Mouse (Mus musculus) neural tube, embryonic 14.5 days (tissue): ENCODE measurements at regions not wholly inside any gene's neighbourhood (a gene's known extent, or its start where the extent isn't known, plus 50 kb on each side); places are given as distances from the start of the nearest gene placed in this dataset.

Experiments used
- ATAC-seq: fragments of 200-750 bp; cut with Nextera tagmentation; 2 replicates; pipeline ENCODE4 v1.8.0; 2017; ENCODE audit warnings: low read depth, mild to moderate bottlenecking, moderate TSS enrichment, moderate library complexity
- H3K27ac ChIP-seq: fragments of 300-500 bp; sonication (generic); 2 replicates; pipeline ENCODE4 v1.5.1; 2014; ENCODE audit warnings: low read depth, mild to moderate bottlenecking, control low read depth, low read length, moderate library complexity, mixed read lengths
- H3K27me3 ChIP-seq: fragments of 300-500 bp; sonication (generic); 2 replicates; pipeline ENCODE4 v1.6.1; 2014; ENCODE audit warnings: low read length; ENCODE audit not compliant: control insufficient read depth, insufficient read depth
- H3K36me3 ChIP-seq: fragments of 300-500 bp; sonication (generic); 2 replicates; pipeline ENCODE4 v1.6.1; 2014; ENCODE audit warnings: low read length, mixed read lengths; ENCODE audit not compliant: control insufficient read depth, insufficient read depth
- H3K4me1 ChIP-seq: fragments of 300-500 bp; sonication (generic); 2 replicates; pipeline ENCODE4 v1.6.1; 2014; ENCODE audit warnings: low read length; ENCODE audit not compliant: control insufficient read depth, insufficient read depth
- H3K4me2 ChIP-seq: fragments of 300-500 bp; sonication (generic); 2 replicates; pipeline ENCODE4 v1.6.1; 2014; ENCODE audit warnings: mild to moderate bottlenecking, low read depth, low read length, control low read depth
- H3K4me3 ChIP-seq: fragments of 300-500 bp; sonication (generic); 2 replicates; pipeline ENCODE4 v1.5.1; 2014; ENCODE audit warnings: low read depth, low read length, control low read depth, mixed read lengths
- H3K9ac ChIP-seq: fragments of 300-500 bp; sonication (generic); replicated peaks from 2 replicates; pipeline ENCODE4 v1.6.1; 2014; ENCODE audit warnings: low read depth, mild to moderate bottlenecking, control low read depth, low read length, mixed read lengths
- H3K9me3 ChIP-seq: fragments of 300-500 bp; sonication (generic); 2 replicates; pipeline ENCODE4 v1.6.1; 2016; ENCODE audit warnings: low read length; ENCODE audit not compliant: control insufficient read depth
- WGBS: fragments of 180-500 bp; shearing (Covaris S2); extraction: QIAGEN DNeasy Blood & Tissue Kit; methylation state at CpG from one replicate; pipeline ENCODE4 v1.1.7; 2014; 5-methylcytosine and 5-hydroxymethylcytosine counted together

GRCm38 (mm10) chr16:5538836-5539510, 283.2 kb upstream of the Eef2kmt start:
- no peak for ATAC-seq
- no peak overlapping the region for H3K27ac ChIP-seq
- 68% methylated on average over 10 of the region's 10 CpGs for WGBS

GRCm38 (mm10) chr16:5537286-5538204, 281.8 kb upstream of the Eef2kmt start:
- no peaks in the 10 kb centered on the region for H3K27me3 ChIP-seq
- peaks cover 2% of the 10 kb centered on the region; the same call in 1 of the 2 replicates for H3K4me1 ChIP-seq
- no peak overlapping the region for H3K9ac ChIP-seq
- 0 out of 2 replicates have a peak overlapping the region, but pooled peaks have one; percentile 12 for H3K27ac ChIP-seq
- H3K36me3 ChIP-seq = no peaks in the 10 kb centered on the region
- no peak overlapping the region for H3K4me2 ChIP-seq
- no peaks in the 10 kb centered on the region for H3K9me3 ChIP-seq
- 54% methylated on average over 11 of the region's 11 CpGs for WGBS
- no peak overlapping the region for H3K4me3 ChIP-seq
- ATAC-seq = no peak

More at GRCm38 (mm10) chr16:5538836-5539510, 283.2 kb upstream of the Eef2kmt start:
- Histone ChIP-seq H3K27me3 (no peaks in the 10 kb centered on the region), H3K36me3 (no peaks in the 10 kb centered on the region), H3K4me1 (peaks cover 2% of the 10 kb centered on the region; the same call in 1 of the 2 replicates), H3K9me3 (no peaks in the 10 kb centered on the region), H3K4me3 (no peak overlapping the region), H3K4me2 (no peak overlapping the region), H3K9ac (no peak overlapping the region)

- no peak overlapping the region for H3K27ac ChIP-seq
- H3K27me3 ChIP-seq = no peaks in the 10 kb centered on the region
- no peak overlapping the region for H3K4me2 ChIP-seq
- WGBS = 37% methylated on average over 14 of the region's 14 CpGs
- H3K36me3 ChIP-seq = no peaks in the 10 kb centered on the region
- H3K9me3 ChIP-seq = no peaks in the 10 kb centered on the region
- no peak overlapping the region for H3K4me3 ChIP-seq
- H3K4me1 ChIP-seq = peaks cover 2% of the 10 kb centered on the region; the same call in 1 of the 2 replicates
- H3K9ac ChIP-seq = no peak overlapping the region
- ATAC-seq = no peak
Measured at GRCm38 (mm10) chr16:5536515-5536972, 280.8 kb upstream of the Eef2kmt start.

GRCm38 (mm10) chr16:5535414-5535813, 279.6 kb upstream of the Eef2kmt start:
- no peaks in the 10 kb centered on the region for H3K9me3 ChIP-seq

GRCm38 (mm10) chr16:5534862-5535261, 279.1 kb upstream of the Eef2kmt start:
- Histone ChIP-seq H3K9me3 (no peaks in the 10 kb centered on the region), H3K36me3 (no peaks in the 10 kb centered on the region), H3K27me3 (no peaks in the 10 kb centered on the region), H3K4me3 (no peak overlapping the region), H3K9ac (no peak overlapping the region), H3K4me2 (no peak overlapping the region), H3K27ac (no peak overlapping the region), H3K4me1 (peaks cover 2% of the 10 kb centered on the region; the same call in 1 of the 2 replicates)
- no peak for ATAC-seq
- 55% methylated on average over 5 of the region's 5 CpGs for WGBS

More at GRCm38 (mm10) chr16:5535414-5535813, 279.6 kb upstream of the Eef2kmt start:
- H3K4me2 ChIP-seq = no peak overlapping the region
- H3K9ac ChIP-seq = no peak overlapping the region
- ATAC-seq = no peak
- no peak overlapping the region for H3K27ac ChIP-seq
- H3K4me1 ChIP-seq = peaks cover 2% of the 10 kb centered on the region; the same call in 1 of the 2 replicates
- no peaks in the 10 kb centered on the region for H3K27me3 ChIP-seq
- H3K4me3 ChIP-seq = no peak overlapping the region
- H3K36me3 ChIP-seq = no peaks in the 10 kb centered on the region
- WGBS = 53% methylated on average over 8 of the region's 8 CpGs

GRCm38 (mm10) chr16:5534385-5534784, 278.6 kb upstream of the Eef2kmt start:
- Histone ChIP-seq H3K4me3 (no peak overlapping the region), H3K9me3 (no peaks in the 10 kb centered on the region), H3K27ac (no peak overlapping the region), H3K9ac (no peak overlapping the region), H3K36me3 (no peaks in the 10 kb centered on the region), H3K27me3 (no peaks in the 10 kb centered on the region), H3K4me1 (peaks cover 2% of the 10 kb centered on the region; the same call in 1 of the 2 replicates), H3K4me2 (no peak overlapping the region)
- ATAC-seq = no peak
- WGBS = 76% methylated on average over 3 of the region's 3 CpGs

GRCm38 (mm10) chr16:5532281-5532680, 276.5 kb upstream of the Eef2kmt start:
- H3K27me3 ChIP-seq = no peaks in the 10 kb centered on the region
- WGBS = 78% methylated on average over 3 of the region's 3 CpGs
- H3K4me2 ChIP-seq = no peak overlapping the region
- no peaks in the 10 kb centered on the region for H3K9me3 ChIP-seq
- no peak overlapping the region for H3K9ac ChIP-seq
- H3K27ac ChIP-seq = no peak overlapping the region
- H3K4me1 ChIP-seq = peaks cover 2% of the 10 kb centered on the region; the same call in 1 of the 2 replicates
- no peak overlapping the region for H3K4me3 ChIP-seq
- no peak for ATAC-seq
- H3K36me3 ChIP-seq = no peaks in the 10 kb centered on the region

GRCm38 (mm10) chr16:5529823-5530222, 274.0 kb upstream of the Eef2kmt start:
- no peak for ATAC-seq
- WGBS = 92% methylated on average over 2 of the region's 2 CpGs
- H3K9ac ChIP-seq = no peak overlapping the region
- no peaks in the 10 kb centered on the region for H3K27me3 ChIP-seq
- no peaks in the 10 kb centered on the region for H3K4me1 ChIP-seq
- H3K4me2 ChIP-seq = no peak overlapping the region
- H3K4me3 ChIP-seq = no peak overlapping the region
- no peak overlapping the region for H3K27ac ChIP-seq
- H3K36me3 ChIP-seq = no peaks in the 10 kb centered on the region
- H3K9me3 ChIP-seq = no peaks in the 10 kb centered on the region

GRCm38 (mm10) chr16:5527936-5528335, 272.2 kb upstream of the Eef2kmt start:
- 73% methylated on average over 4 of the region's 4 CpGs for WGBS
- Histone ChIP-seq H3K27me3 (no peaks in the 10 kb centered on the region), H3K27ac (no peak overlapping the region), H3K9ac (no peak overlapping the region), H3K36me3 (no peaks in the 10 kb centered on the region), H3K4me1 (peaks cover 2% of the 10 kb centered on the region; the same call in 1 of the 2 replicates), H3K4me2 (no peak overlapping the region), H3K4me3 (no peak overlapping the region), H3K9me3 (no peaks in the 10 kb centered on the region)
- no peak for ATAC-seq
